Mouse (Mus musculus) mesoderm, embryonic 11.5 days (tissue): Measurements from ENCODE around the gene Kat7.

Experiments used
- DNase-seq: peaks from one replicate; pipeline ENCODE4 v3.0.0-alpha.2; 2012; ENCODE audit warnings: low read depth, low spot score

Kat7 gene

DNA sequence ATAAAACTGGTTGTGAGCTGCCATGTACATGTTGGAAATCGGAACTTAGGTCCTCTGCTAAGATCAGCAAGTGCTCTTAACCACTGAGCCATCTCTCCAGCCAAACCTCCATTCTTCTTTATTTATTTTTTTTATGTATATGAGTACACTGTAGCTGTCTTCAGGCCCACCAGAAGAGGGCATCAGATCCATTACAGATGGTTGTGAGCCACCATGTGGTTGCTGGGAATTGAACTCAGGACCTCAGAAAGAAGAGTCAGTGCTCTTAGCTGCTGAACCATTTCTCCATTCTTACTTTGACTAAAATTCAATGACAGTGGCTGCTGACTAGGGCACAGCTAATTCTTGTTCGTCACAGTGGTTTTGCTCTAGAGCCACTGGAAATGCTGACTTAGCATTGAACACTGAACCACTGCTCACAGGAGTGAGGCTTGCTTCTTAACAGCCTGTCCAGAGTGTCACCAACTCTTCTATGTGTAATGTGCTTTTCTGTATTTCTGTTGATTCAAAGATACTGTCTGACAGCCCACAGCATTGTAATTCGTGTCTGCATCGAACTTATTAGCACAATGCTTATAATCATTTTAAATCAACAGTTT lies 30.9 kb downstream of the Kat7 start:
- DNase-seq: no peak

DNA sequence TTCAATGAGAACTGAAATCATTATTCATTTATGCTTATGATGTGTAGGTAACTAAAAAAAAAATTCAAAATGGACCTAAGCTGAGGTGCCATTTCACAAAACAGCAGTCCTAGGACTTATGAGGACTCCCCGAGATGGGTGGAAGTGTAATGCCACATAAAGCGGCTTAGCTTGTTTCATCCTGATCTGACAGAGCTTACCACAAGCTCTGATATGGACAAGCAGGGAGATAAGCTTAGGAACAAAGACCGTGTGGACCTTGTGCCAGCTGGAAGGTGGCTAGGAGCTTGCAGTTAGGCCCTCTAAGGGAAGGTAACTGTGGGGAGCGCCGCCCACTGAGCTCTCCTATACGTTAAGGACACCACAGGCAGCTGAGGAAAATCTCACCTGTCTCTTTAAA lies 34.0 kb downstream of the Kat7 start:
- no peak for DNase-seq

DNA sequence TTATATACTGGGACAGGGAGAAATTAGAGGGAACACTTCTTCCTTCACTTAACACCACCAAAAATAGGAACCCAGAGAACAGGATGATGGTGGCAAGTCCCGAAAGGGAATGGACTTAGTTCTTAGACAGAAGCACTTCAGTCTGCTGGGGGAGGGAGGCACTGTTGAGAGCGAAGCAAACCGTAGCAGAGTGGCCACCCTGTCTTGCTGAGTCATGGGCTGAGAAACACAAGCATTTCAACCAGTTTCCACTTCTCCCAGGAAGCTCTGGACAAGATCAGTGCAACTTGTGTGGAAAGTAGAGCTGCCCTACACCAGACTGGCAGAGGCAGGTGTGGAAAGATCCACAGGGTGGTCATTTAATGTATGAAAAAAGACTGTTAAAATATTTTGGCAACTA lies 35.4 kb downstream of the Kat7 start:
- no peak for DNase-seq

DNA sequence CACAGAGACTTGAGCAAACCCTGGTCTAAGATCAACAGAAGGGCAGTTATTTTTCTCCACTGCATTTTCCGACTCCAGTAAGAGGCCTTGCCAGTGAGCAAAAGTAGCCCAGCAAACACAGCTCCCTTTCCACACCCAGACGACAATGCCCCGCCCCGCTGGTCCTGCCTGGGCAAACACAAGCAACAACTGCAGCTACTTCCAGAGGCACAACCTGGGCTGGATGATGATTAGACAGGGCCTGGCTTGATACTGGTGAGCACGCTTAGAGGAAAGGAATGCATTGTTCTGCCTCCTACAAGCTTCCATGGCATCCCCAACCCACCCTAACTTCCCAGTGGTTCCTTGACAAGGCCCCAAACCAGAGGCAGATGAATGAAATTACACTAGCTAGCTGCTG lies 36.4 kb downstream of the Kat7 start:
- no peak for DNase-seq

DNA sequence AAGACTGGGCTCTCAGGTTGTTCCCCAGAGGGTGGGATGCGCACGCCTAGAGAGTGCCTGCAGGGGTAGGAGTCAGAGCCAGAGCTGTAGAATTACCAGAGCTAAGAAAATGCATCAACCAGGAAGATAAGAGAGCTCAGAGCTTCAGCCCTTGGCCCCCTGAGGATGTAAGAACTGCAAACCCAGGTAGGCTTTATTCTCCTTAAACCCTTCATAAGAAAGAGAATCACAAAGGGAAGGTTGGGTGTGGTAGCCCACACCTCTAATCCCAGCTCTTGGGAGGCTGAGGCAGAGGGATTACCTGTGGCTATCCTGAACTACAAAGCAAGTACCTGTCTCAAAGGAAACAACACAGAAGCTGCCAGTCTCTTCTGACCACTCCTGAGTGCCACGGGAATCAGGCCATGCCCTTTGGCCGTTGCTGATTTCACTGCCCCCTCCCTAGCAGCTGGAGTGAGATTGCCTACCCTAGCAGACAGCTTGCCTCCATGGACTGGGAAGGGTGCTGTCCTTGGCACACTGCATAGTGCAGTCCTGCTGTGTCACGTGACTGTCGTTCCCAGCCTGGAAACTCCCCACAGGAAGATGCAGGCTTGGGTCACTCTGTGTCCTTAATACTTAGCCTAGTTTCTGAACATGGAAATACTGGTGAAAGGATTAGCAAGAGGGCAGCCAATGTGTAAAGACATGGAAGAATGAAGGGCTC lies 43.4 kb downstream of the Kat7 start:
- DNase-seq: no peak

DNA sequence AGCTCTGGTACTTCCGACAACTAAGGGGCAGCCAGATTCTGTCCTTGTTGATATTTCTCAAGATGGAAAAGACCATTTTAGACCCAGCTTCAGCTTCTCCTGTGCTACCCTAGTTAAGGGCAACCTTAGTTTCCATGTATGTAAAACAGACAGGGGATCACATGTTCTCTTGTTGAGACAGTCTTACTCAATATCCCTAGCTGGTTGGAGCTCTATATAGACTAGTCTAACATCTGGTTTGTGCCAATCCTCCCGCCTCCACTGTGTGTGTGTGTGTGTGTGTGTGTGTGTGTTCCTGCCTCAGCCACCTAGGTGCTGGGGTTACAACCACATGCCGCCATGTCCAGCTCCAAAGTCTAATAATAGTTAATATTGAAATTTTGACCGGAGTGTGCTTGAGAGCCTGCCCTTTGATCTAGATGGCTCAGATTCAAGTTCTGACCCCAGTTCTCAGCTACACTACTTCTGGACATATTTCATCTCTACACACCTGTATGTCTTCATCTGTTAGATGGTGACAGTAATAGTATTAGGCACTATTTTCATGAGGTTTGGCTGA lies 45.5 kb downstream of the Kat7 start:
- no peak for DNase-seq

DNA sequence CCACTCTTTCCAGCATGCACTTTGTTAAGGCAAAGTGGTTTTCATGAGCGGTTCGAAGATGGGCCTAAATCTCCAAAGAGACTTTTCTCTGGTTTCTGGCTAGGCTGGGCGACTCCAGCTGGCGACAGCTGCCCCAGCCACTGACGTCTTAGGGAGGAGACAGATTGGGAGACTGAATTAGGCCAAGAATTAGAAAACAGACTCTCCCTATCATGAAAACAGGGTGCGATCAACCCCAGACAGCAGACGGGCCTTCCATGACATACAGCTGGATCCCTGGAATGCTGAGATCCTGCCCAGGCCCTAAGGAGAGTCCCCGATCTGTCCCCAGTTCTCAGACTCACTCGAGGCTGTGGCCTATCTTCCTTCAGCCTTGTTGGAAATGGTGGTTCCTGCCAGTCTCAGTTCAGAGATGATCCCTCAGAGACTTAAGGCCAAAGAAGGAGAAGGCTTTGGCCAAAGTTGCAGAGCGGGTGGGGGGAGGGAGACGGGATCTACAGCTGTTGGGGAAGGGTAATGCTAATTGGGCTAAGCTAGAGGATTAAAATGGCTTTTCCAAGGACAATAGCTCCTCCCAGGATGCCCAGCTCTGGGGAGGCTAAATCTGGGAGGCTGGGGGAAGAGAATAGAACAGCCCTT lies 46.1 kb downstream of the Kat7 start:
- DNase-seq: no peak

DNA sequence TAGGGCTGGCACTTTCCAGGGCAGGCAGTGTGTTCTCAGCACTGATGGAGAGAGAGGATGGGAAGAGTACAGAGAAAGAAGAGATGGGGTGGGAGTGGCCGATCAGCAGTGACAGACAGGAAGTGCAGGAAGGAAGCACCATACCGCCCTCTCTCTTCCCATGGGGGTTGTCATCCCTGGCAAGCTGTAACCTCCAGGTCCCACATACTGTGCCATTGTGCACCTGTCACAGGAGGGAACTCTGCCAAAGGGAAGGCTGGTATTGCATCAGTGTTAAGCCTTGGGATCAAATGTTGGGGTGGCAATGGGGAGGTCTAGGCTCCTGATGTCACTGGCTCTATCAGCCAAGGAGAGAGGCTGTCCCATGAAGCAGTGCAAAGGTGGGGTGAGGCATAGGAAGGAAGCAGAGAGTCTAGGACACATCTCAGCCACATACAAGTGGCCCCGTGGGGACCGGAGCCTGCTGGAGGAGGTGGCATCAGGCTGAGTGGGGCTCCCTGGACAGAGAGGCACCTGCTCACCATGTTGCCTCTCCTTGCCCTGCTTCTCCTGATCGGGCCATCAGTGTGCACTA lies 48.8 kb downstream of the Kat7 start, which contains the start of gene Tac4:
Tac4 (plus strand) TSS at position 352 of the 574 bp plus-strand sequence.
- DNase-seq: no peak

DNA sequence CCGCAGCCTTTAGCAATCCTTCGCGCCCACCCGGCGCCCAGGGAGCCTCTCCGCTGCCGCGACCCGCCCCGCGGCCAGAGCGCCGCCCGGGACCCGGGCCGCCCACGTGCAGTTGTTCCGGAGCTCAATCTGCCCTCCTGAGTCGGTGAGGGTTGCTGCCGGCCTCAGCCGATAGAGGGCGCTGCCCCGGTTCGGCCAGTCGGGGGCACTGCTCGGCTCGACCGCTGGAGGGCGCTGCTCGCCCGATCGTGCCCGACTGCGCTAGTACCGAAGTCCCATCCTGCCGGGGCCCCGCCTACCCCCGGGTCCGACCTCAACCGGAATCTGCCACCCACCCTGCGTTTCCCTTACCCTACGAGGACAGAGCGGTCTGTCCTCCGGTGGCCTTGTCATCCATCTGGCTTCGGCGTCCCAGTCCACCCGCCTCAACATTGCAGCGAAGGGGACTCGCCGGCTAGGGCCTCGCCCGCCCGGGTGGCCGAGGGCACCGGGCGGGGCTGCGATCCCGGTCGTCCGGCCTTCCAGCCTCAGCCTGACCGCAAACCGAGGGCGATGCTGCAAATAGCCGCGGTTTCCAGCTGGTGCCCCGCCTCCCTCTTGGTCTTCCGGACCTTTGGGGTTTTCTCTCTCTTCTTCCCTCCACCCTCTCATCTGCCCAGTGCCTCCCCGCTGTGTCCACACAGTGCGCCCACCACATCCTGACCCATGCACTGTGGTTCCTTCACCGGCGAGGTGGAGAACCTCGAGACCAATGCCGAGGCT lies 50.8 kb downstream of the Kat7 start:
- DNase-seq: peak; percentile 90

DNA sequence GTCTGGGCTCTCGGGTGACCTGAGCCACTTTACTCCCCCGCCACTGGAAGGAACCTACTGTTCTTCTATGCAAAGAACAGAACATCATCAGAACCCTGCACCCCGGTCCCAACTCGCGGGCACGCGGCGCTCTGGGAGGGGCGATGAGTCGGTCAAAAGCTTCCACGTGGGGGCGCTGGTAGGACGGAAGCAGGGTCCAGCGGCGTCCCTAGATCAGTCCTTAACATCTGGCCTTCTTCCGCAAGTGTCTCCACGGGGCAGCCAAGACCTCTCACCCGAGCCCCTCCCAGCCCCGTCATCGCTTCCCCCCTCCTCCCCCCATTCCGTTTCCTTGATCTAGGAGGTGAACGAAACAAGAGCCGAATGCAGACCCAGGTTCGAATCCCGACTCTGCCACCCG lies 51.6 kb downstream of the Kat7 start:
- peak; percentile 80 for DNase-seq

DNA sequence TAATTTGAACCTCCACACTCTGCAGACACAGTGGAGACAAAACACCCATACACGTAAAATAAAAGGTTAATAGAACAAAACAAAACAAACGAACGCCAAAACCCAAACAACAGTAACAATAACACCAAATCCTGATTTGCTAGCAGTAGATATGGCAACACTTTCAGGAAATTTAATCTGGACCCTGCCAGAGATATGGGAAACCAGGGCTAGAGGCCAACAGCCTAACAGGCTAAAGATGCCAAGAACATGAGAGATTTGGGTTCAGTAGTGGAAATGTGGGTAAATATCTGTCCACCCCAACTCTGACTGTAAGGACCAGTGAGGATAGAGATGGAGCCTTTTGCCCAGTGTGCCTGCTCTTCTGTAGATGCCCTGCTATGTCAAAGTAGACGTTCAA lies 52.1 kb downstream of the Kat7 start:
- DNase-seq: no peak

DNA sequence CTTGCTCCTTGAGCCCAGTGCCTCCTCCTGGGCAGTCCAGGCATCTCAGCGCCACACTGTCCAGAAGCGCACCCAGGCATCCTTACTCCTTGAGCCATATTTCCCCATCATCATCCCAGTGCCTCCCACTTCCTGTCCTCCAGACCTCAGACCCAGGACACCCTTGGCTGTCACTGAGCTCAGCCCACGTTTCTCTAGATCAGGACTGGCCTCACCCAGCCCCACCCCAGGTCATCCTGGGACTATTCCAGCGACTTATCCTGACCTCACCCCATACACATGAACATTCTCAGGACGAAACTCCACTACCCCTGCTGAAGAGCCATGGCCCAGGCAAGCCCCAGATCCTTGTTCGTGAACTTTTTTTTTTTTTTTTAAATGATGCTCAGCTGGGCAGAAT lies 54.3 kb downstream of the Kat7 start:
- no peak for DNase-seq

DNA sequence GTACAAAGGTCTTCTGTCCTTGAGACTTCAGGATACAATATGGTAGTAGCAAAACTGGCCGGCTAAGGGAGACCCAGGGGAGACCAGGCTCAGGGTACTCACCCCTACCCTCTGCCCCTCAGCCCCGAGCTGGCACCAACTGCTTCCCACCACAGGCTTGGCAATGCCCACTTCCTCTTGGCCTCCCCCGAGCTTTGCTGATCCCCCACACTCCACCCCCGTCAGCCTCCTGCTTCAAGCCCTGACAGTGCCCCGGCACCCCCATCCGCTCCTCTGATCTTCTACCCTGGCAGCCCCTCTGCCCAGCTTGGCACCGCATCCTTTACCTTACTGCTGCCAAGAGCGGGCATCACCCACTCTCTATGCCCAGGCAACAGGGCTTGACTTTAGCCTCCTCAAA lies 55.9 kb downstream of the Kat7 start:
- DNase-seq: no peak

DNA sequence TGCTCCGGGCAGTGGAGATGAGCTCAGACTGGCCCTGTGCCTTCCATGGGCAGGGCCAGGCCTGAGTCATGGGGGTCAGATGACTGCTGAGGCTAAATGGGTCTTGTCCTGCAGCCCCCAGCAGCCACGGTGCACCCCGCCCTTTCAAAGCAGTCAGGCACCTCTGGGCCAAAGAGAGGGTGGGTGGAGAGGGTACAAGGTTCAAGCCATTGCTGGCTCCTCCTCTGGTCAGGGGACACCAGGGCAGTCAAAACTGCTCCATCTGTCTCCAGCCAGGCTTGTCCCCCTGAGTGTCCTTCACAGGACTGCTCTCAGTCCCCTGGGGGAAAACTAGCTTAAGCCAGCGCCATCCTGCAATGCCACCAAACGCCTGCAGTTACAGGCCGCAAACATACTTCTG lies 57.9 kb downstream of the Kat7 start:
- no peak for DNase-seq

DNA sequence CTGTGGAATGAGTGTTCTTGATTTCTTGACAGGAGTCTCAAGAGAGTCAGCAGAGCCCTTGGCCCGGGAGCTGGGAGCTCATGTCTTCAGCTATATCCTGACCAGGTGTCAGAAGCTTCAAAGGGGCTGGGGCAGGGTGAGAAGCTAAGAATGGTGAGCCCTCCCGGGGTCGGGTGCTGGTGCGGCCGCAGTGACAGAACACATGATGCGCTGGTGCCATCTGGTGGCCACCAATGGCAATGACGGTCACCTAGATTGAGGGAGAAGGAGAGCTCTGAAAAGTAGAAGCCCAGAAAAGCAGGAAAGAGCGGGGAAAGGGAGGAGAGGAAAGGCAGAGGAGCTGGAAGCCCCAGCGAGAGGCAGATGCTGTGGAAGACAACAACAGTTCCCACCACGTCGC lies 58.8 kb downstream of the Kat7 start:
- peak; percentile 84 for DNase-seq

DNA sequence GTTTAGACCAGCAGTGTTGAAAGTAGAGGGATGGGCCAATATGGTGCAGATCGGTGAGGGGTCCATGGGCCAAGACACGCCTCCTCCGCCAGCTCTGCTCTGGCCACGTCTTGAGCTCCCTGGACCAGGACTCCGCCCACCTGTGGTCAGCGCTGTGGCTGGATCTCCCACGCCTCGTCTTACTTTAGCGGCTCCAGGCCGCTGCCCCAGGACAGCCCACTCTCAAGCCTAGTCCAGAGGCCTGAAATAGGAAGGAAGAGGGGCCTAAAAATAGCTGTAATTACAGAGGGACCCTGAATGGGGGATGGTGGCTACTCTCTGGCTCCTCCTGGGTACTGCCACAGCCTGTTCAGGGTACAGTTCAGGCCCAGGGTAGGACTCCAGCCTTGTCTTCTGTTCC lies 59.9 kb downstream of the Kat7 start:
- DNase-seq: no peak

DNA sequence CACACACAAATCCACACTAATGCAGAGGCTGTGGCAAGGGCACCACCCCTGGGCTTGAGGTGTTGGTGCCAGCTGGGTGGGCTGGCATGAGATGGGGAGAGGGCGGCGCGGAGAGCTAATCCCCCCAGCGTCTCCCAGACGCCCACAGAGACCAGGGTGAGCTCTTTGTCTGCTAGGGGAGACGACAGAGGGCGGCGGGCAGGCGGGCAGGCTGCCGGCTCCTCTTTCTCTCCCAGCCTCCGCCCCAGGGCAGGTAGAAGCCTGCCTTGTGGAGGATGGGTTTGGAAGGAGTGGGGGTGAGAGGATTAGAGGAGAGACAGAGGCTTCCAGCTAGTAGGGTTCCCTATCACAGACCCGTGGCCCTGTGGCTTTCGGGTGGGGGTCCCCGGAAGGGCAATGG lies 63.0 kb downstream of the Kat7 start:
- DNase-seq: no peak

DNA sequence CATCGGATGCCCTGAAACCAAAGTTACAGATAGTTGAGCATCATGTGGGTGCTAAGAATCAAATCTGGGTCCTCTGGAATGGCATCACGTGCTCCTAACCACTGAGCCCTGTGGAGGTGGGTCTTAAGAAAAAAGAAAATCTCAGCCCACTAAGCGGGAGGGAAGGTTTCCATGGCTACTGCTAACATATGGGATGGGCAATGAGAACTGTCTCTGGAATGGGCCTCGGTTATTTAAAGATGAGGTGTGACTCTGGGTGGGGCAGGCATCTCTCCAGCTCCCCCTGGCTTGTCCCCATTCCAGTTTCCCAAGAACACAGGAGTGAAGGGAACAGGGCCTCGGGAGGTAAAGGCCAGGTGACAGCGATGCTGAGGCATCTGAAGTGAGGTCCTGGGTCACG lies 64.6 kb downstream of the Kat7 start:
- no peak for DNase-seq

DNA sequence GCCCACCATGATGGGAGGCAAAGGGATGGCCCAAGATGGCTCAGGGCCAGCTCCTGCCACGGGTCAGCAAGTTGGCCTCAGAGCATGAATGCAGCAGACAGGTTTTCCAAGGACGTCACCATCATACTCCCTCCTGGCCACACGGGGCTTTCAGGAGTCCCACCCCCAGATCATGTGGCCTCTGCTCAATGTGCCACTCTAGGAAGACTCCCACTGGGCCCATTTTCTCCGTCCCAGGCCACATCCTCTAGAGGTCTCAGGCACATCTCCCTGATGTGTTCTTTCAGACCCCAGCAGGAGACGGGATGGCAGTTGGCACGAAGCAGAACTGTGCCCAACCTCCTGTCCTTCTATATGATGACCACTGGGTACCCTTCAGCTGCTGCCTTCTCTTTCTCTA lies 67.4 kb downstream of the Kat7 start:
- no peak for DNase-seq

DNA sequence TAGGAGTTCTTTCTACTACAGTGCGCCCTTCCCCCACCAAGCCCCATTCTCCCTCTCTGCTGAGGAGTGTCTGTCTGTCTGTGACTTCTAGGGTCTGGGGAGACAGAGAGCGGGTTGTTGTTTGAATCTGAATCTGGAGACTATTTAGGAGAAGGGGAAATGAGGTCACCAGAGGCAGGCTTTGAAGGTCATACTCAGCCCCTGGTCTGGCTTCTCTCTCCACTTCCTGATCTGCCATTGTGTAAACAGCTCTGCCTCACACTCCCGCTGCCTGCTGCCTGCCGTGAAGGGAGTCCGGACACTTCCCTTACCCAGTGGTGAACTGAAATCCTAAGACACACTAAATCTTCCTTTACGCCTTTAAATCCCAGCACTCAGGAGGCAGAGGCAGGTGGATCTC lies 71.6 kb downstream of the Kat7 start:
- no peak for DNase-seq

DNA sequence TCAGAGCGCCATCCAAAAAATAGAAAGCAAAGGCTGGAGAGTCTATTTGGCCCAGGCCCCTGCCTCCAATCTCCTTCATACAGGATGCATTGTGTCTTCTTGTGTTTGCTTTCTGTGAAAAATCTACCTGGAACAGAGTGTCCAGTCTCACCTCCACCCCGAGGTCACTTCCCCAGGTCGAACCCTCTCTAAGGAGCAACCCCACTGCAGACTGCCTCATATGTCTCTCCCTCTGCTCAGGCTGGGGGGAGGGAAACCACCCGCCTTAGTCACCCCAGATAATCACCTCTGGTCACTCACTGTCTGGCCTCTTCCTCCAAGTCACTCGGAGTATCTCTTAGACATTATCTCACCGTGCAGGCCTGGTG lies 77.7 kb downstream of the Kat7 start:
- DNase-seq: no peak
